Mouse (Mus musculus): ENCODE data around the gene Rpl4. TPM values are rescaled to one million over a fixed set of nuclear protein-coding genes. Genes with fewer than 3 reads are reported as not detected.

Gene Rpl4
- polyA plus RNA-seq (2012; rRNA removed) = 301 and 448 TPM in 2 replicates

GRCm38 (mm10) chr9:64172816-64173665 lies at the start of gene Rpl4, which contains the start of gene Zwilch:
TSS of gene Rpl4 (plus strand) at chr9:64173375.
TSS of gene Zwilch (minus strand) at chr9:64173104.

GRCm38 (mm10) chr9:64178974-64179646 lies 5.9 kb downstream of the Rpl4 start, which contains the start of gene Snapc5:
TSS of gene Snapc5 (plus strand) at chr9:64179274.

Other genes with a start within 250 kb of the Rpl4 start
- gene Smad6, start 151.3 kb upstream of the Rpl4 start, polyA plus RNA-seq (2012; rRNA removed) = 60.4 and 62.2 TPM in 2 replicates
- gene Lctl, start 56.2 kb upstream of the Rpl4 start, polyA plus RNA-seq (2012; rRNA removed) = 0.15 and 0.35 TPM in 2 replicates
- gene Zwilch, start 271 bp upstream of the Rpl4 start, polyA plus RNA-seq (2012; rRNA removed) = 2.0 and 2.3 TPM in 2 replicates
- 5.5 and 7.4 TPM in 2 replicates for gene Snapc5, start 5.9 kb downstream of the Rpl4 start, polyA plus RNA-seq (2012; rRNA removed)
- gene Uchl4, start 61.8 kb downstream of the Rpl4 start, polyA plus RNA-seq (2012; rRNA removed) = not detected in 2 replicates
- gene Map2k1, start 80.3 kb downstream of the Rpl4 start, polyA plus RNA-seq (2012; rRNA removed) = 119 and 128 TPM in 2 replicates
- gene Tipin, start 108.2 kb downstream of the Rpl4 start, polyA plus RNA-seq (2012; rRNA removed) = 1.8 and 2.9 TPM in 2 replicates
- gene Dis3l, start 167.9 kb downstream of the Rpl4 start, polyA plus RNA-seq (2012; rRNA removed) = 8.0 and 10.0 TPM in 2 replicates
- 0.15 and 0.22 TPM in 2 replicates for gene Megf11, start 212.3 kb downstream of the Rpl4 start, polyA plus RNA-seq (2012; rRNA removed)